9 mouse cellular contexts compared by ENCODE assay signal in genomic region chr7:142083588-142084317, GRCm38 (mm10). TPM values are rescaled to one million over a fixed set of nuclear protein-coding genes. Genes with fewer than 3 reads are reported as not detected.
DNase-seq lines count a peak whose midpoint lies in the region; ATAC-seq lines count a peak whose summit lies in the region.
"Had no signal": no experiment of that assay in that cellular context is flagged by ENCODE, and none has a peak within 500 bp of the region (broad histone marks: within the 10 kb centered on the region; RNA-seq: fewer than 3 reads in every experiment).

No protein-coding gene starts in this region.

- WGBS in liver, embryonic 13.5 days (ENCODE audit: insufficient replicate concordance), result 34% methylated on average over 12 of the region's 12 CpGs
- WGBS in liver, embryonic 11.5 days, result 30% methylated on average over 12 of the region's 12 CpGs

- no peak overlapping the region for H3K4me3 ChIP-seq in liver, embryonic 13.5 days (replicated peaks)
- no peak overlapping the region for H3K4me3 ChIP-seq in liver, embryonic 11.5 days (ENCODE audit: low read depth, low read length)

- H3K27ac ChIP-seq in liver, embryonic 13.5 days, result no peak overlapping the region
- no peak overlapping the region for H3K27ac ChIP-seq in liver, embryonic 11.5 days (ENCODE audit: low read depth, low read length)

- no peak for DNase-seq in liver, embryonic 13.5 days
- DNase-seq in liver, embryonic 11.5 days (ENCODE audit: low spot score), result no peak
- peak; percentile 51 to 53 for DNase-seq in cerebellum, adult 18-20 months
- peak; percentile 81 to 86 for DNase-seq in heart, adult 18-20 months
- DNase-seq in kidney, postnatal 14 days, result peak; percentile 35
- DNase-seq in layer of hippocampus, adult 8-10 months (ENCODE audit: low spot score in 2 of 2), result no peak
- no peak for DNase-seq in thymus, postnatal 14 days

- H3K9ac ChIP-seq in liver, embryonic 13.5 days, result 0 out of 2 replicates have a peak overlapping the region, but pooled peaks have one; percentile 75
- H3K9ac ChIP-seq in liver, embryonic 11.5 days (ENCODE audit: low read depth, low read length), result no peak overlapping the region

- no peaks in the 10 kb centered on the region for H3K9me3 ChIP-seq in liver, embryonic 13.5 days (replicated peaks)
- H3K9me3 ChIP-seq in liver, embryonic 11.5 days (ENCODE audit: control insufficient read depth, low read length), result no peaks in the 10 kb centered on the region

- H3K27me3 ChIP-seq in liver, embryonic 13.5 days, result peaks cover 72% of the 10 kb centered on the region
- peaks cover 66% of the 10 kb centered on the region for H3K27me3 ChIP-seq in liver, embryonic 11.5 days (replicated peaks; ENCODE audit: control insufficient read depth, insufficient read depth, low read length)

- H3K4me1 ChIP-seq in liver, embryonic 13.5 days (replicated peaks), result peaks cover 67% of the 10 kb centered on the region
- peaks cover 32% of the 10 kb centered on the region for H3K4me1 ChIP-seq in liver, embryonic 11.5 days (replicated peaks; ENCODE audit: control insufficient read depth, insufficient read depth, low read length)

- ATAC-seq in liver, embryonic 13.5 days (ENCODE audit: low read depth), result no peak
- no peak for ATAC-seq in liver, embryonic 11.5 days (replicated peaks; ENCODE audit: low FRiP score)
- ATAC-seq in megakaryocyte, adult 5-6 weeks (ENCODE audit: poor library complexity, severe bottlenecking), result no peak

- H3K4me2 ChIP-seq in liver, embryonic 13.5 days, result no peak overlapping the region
- H3K4me2 ChIP-seq in liver, embryonic 11.5 days, result no peak overlapping the region

- H3K36me3 ChIP-seq in liver, embryonic 13.5 days, result peaks cover 60% of the 10 kb centered on the region
- no peaks in the 10 kb centered on the region for H3K36me3 ChIP-seq in liver, embryonic 11.5 days (ENCODE audit: control insufficient read depth, insufficient read depth, low read length)

RNA-seq across cellular contexts. Expression of gene Dusp8, which starts 11.9 kb away (rescaled TPM):
- polyA plus RNA-seq in liver, embryonic 13.5 days (2015; fragmentation: Nextera tagmentation; extraction: Ambion mirVana), result 4.4 and 4.6 TPM in 2 replicates
- 2.5 and 2.6 TPM in 2 replicates for polyA plus RNA-seq in liver, embryonic 11.5 days (2014; fragmentation: Nextera tagmentation; extraction: Ambion mirVana)
- total RNA-seq in heart, adult 18-20 months (2021), result 10 to 100 TPM; 30.7 to 36.6 TPM
- 100 to 1,000 TPM; 103 to 110 (median 106) TPM for total RNA-seq in layer of hippocampus, adult 8-10 months (2022)
- not detected in 2 replicates for total RNA-seq in megakaryocyte, adult 5-6 weeks (2015)
- not detected in 2 replicates for total RNA-seq in megakaryocyte, adult 5-6 weeks (2017)

RNA-seq across cellular contexts. Expression of gene Mob2, which starts 22.9 kb away (rescaled TPM):
- 62.5 and 64.3 TPM in 2 replicates for polyA plus RNA-seq in liver, embryonic 13.5 days (2015; fragmentation: Nextera tagmentation; extraction: Ambion mirVana)
- 63.1 and 67.1 TPM in 2 replicates for polyA plus RNA-seq in liver, embryonic 11.5 days (2014; fragmentation: Nextera tagmentation; extraction: Ambion mirVana)
- 10 to 100 TPM; 45.7 to 51.1 TPM for total RNA-seq in heart, adult 18-20 months (2021)
- total RNA-seq in layer of hippocampus, adult 8-10 months (2022), result 10 to 100 TPM; 28.9 to 34.4 (median 30.9) TPM
- total RNA-seq in megakaryocyte, adult 5-6 weeks (2015), result 25.5 and 34.4 TPM in 2 replicates
- total RNA-seq in megakaryocyte, adult 5-6 weeks (2017), result 29.7 and 31.7 TPM in 2 replicates

RNA-seq across cellular contexts. Expression of gene Gm45618, which starts 36.8 kb away (rescaled TPM):
- not detected in 2 replicates for polyA plus RNA-seq in liver, embryonic 13.5 days (2015; fragmentation: Nextera tagmentation; extraction: Ambion mirVana)
- not detected in 2 replicates for polyA plus RNA-seq in liver, embryonic 11.5 days (2014; fragmentation: Nextera tagmentation; extraction: Ambion mirVana)
- total RNA-seq in heart, adult 18-20 months (2021), result not detected
- not detected for total RNA-seq in layer of hippocampus, adult 8-10 months (2022)
- total RNA-seq in megakaryocyte, adult 5-6 weeks (2015), result not detected in 2 replicates
- total RNA-seq in megakaryocyte, adult 5-6 weeks (2017), result not detected in 2 replicates
- polyA plus RNA-seq: neural tube, embryonic 11.5 days had no signal

RNA-seq across cellular contexts. Expression of gene Gm39115, which starts 52.1 kb away (rescaled TPM):
- not detected in 2 replicates for polyA plus RNA-seq in liver, embryonic 13.5 days (2015; fragmentation: Nextera tagmentation; extraction: Ambion mirVana)
- not detected in 2 replicates for polyA plus RNA-seq in liver, embryonic 11.5 days (2014; fragmentation: Nextera tagmentation; extraction: Ambion mirVana)
- not detected for total RNA-seq in heart, adult 18-20 months (2021)
- total RNA-seq in layer of hippocampus, adult 8-10 months (2022), result not detected
- total RNA-seq in megakaryocyte, adult 5-6 weeks (2015), result not detected in 2 replicates
- not detected in 2 replicates for total RNA-seq in megakaryocyte, adult 5-6 weeks (2017)
- polyA plus RNA-seq: neural tube, embryonic 11.5 days had no signal

Comparison
In these comparisons a context has a peak if more than half of its experiments do, and no peak if none do; other contexts are left out.
1. DNase-seq: peak in cerebellum, adult 18-20 months (2 of 2), heart, adult 18-20 months (2 of 2) and kidney, postnatal 14 days (single experiment); none in liver, embryonic 13.5 days (single experiment), liver, embryonic 11.5 days (single experiment), layer of hippocampus, adult 8-10 months (0 of 2) and thymus, postnatal 14 days (single experiment).
2. RNA of gene Dusp8, which starts 11.9 kb away (total RNA-seq): 103 to 110 TPM in layer of hippocampus, adult 8-10 months and 30.7 to 36.6 TPM in heart, adult 18-20 months; not detected in megakaryocyte, adult 5-6 weeks; every median in the first group is over 10 times any median in the second.